Mouse (Mus musculus) ovary, adult 18-20 months (tissue): ENCODE measurements around the gene Ubiad1.

Experiments used
- DNase-seq: peaks from one replicate; pipeline ENCODE4 v3.0.0; 2022; ENCODE audit warnings: low spot score, mixed read lengths

Ubiad1 gene

GRCm38 (mm10) chr4:148444250-148444967 lies at the start of gene Ubiad1:
Ubiad1 (minus strand) TSS chr4:148444771.
- DNase-seq, result peak; percentile 76

GRCm38 (mm10) chr4:148491448-148491847 lies 46.9 kb upstream of the Ubiad1 start:
- no peak for DNase-seq

GRCm38 (mm10) chr4:148490502-148490901 lies 45.9 kb upstream of the Ubiad1 start:
- DNase-seq, result peak; percentile 28

GRCm38 (mm10) chr4:148487841-148488240 lies 43.3 kb upstream of the Ubiad1 start:
- no peak for DNase-seq

GRCm38 (mm10) chr4:148484511-148484910 lies 39.9 kb upstream of the Ubiad1 start:
- DNase-seq, result no peak

GRCm38 (mm10) chr4:148481557-148482168 lies 37.1 kb upstream of the Ubiad1 start:
- DNase-seq, result no peak

- DNase-seq, result no peak
Measured at GRCm38 (mm10) chr4:148480245-148480644, 35.7 kb upstream of the Ubiad1 start.

- no peak for DNase-seq
Measured at GRCm38 (mm10) chr4:148473496-148473895, 28.9 kb upstream of the Ubiad1 start.

GRCm38 (mm10) chr4:148472436-148473174 lies 28.0 kb upstream of the Ubiad1 start:
- DNase-seq, result no peak

GRCm38 (mm10) chr4:148471363-148471806 lies 26.8 kb upstream of the Ubiad1 start:
- DNase-seq, result no peak

- DNase-seq, result no peak
Measured at GRCm38 (mm10) chr4:148469487-148470252, 25.1 kb upstream of the Ubiad1 start.

- no peak for DNase-seq
Measured at GRCm38 (mm10) chr4:148468396-148468795, 23.8 kb upstream of the Ubiad1 start.

GRCm38 (mm10) chr4:148466511-148467079 lies 22.0 kb upstream of the Ubiad1 start:
- no peak for DNase-seq

- no peak for DNase-seq
Measured at GRCm38 (mm10) chr4:148464869-148465268, 20.3 kb upstream of the Ubiad1 start.

GRCm38 (mm10) chr4:148464301-148464700 lies 19.7 kb upstream of the Ubiad1 start:
- no peak for DNase-seq

GRCm38 (mm10) chr4:148463208-148463960 lies 18.8 kb upstream of the Ubiad1 start:
- no peak for DNase-seq

GRCm38 (mm10) chr4:148462717-148463116 lies 18.1 kb upstream of the Ubiad1 start:
- DNase-seq, result no peak

- DNase-seq, result no peak
Measured at GRCm38 (mm10) chr4:148461772-148462171, 17.2 kb upstream of the Ubiad1 start.

- no peak for DNase-seq
Measured at GRCm38 (mm10) chr4:148460656-148461284, 16.2 kb upstream of the Ubiad1 start.

GRCm38 (mm10) chr4:148455477-148456025 lies 11.0 kb upstream of the Ubiad1 start:
- no peak for DNase-seq
